Mouse (Mus musculus) hindbrain, embryonic 16.5 days (tissue): ENCODE data around the gene Sorbs2. TPM values are rescaled to one million over a fixed set of nuclear protein-coding genes. Genes with fewer than 3 reads are reported as not detected.

ENCODE experiments used
- ATAC-seq: fragments of 200-750 bp; cut with Nextera tagmentation; 2 replicates; pipeline ENCODE4 v1.8.0; 2017; ENCODE audit warnings: moderate TSS enrichment, moderate library complexity
- H3K27ac ChIP-seq: fragments of 300-500 bp; sonication (generic); 2 replicates; pipeline ENCODE4 v1.5.1; 2014; ENCODE audit warnings: low read depth, mild to moderate bottlenecking, control low read depth, low read length, moderate library complexity
- H3K27me3 ChIP-seq: fragments of 300-500 bp; sonication (generic); replicated peaks from 2 replicates; pipeline ENCODE4 v1.6.1; 2014; ENCODE audit warnings: low read length; ENCODE audit not compliant: control insufficient read depth, insufficient read depth
- H3K36me3 ChIP-seq: fragments of 300-500 bp; sonication (generic); 2 replicates; pipeline ENCODE4 v1.6.1; 2014; ENCODE audit warnings: mild to moderate bottlenecking, low read length, moderate library complexity, mixed read lengths; ENCODE audit not compliant: control insufficient read depth, insufficient read depth
- H3K4me1 ChIP-seq: fragments of 300-500 bp; sonication (generic); 2 replicates; pipeline ENCODE4 v1.6.1; 2014; ENCODE audit warnings: low read depth, low read length; ENCODE audit not compliant: control insufficient read depth, insufficient read depth
- H3K4me2 ChIP-seq: fragments of 300-500 bp; sonication (generic); 2 replicates; pipeline ENCODE4 v1.6.1; 2014; ENCODE audit warnings: mild to moderate bottlenecking, low read length, control low read depth, moderate library complexity
- H3K4me3 ChIP-seq: fragments of 300-500 bp; sonication (generic); 2 replicates; pipeline ENCODE4 v1.5.1; 2014; ENCODE audit warnings: mild to moderate bottlenecking, low read length, control low read depth, moderate library complexity
- H3K9ac ChIP-seq: fragments of 300-500 bp; sonication (generic); 2 replicates; pipeline ENCODE4 v1.6.1; 2014; ENCODE audit warnings: low read depth, mild to moderate bottlenecking, control low read depth, low read length, moderate library complexity
- H3K9me3 ChIP-seq: fragments of 300-500 bp; sonication (generic); 2 replicates; pipeline ENCODE4 v1.6.1; 2014; ENCODE audit warnings: mild to moderate bottlenecking, low read length, moderate library complexity; ENCODE audit not compliant: control insufficient read depth
- WGBS: fragments of 180-500 bp; shearing (Covaris S2); extraction: QIAGEN DNeasy Blood & Tissue Kit; methylation state at CpG from one replicate; pipeline ENCODE4 v1.1.7; 2014; 5-methylcytosine and 5-hydroxymethylcytosine counted together
- polyA plus RNA-seq: library from polyadenylated mRNA; unstranded; fragments of >200 nt; fragmentation: Nextera tagmentation; extraction: Ambion mirVana; gene quantifications from 2 replicates; pipeline ENCODE4 v1.2.1, GENCODE M21; 2015

Gene Sorbs2
- polyA plus RNA-seq, 1 experiment from 2014 or later, result 40.8 TPM

DNA sequence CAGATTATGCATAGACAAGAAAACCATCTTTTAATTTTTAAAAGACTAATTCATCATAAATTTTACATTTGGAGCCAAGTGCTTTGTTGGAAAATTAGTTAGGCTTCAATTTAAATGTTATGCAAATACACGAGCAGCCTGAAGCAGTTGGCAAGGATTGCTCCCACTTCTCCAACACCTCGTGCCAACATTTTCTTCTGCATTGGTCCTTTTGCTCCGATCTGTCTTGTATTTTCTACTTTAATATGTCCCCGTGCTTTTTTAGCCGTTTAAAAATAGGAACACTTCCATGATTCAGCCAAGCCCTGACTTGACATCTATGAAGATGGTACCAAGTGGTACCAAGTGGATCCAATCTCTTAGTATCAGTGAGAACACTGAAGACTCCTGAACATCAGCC, 50.8 kb downstream of the Sorbs2 start:
- peaks cover 12% of the 10 kb centered on the region for H3K4me1 ChIP-seq
- H3K9ac ChIP-seq, result no peak overlapping the region
- H3K27ac ChIP-seq, result no peak overlapping the region
- H3K4me2 ChIP-seq, result no peak overlapping the region
- H3K9me3 ChIP-seq, result no peaks in the 10 kb centered on the region
- ATAC-seq, result no peak
- WGBS, result 40% methylated on average over 5 of the region's 5 CpGs
- H3K4me3 ChIP-seq, result no peak overlapping the region
- no peaks in the 10 kb centered on the region for H3K36me3 ChIP-seq
- H3K27me3 ChIP-seq, result no peaks in the 10 kb centered on the region

- no peak overlapping the region for H3K4me2 ChIP-seq
- no peaks in the 10 kb centered on the region for H3K36me3 ChIP-seq
- no peak overlapping the region for H3K4me3 ChIP-seq
- no peaks in the 10 kb centered on the region for H3K27me3 ChIP-seq
- WGBS, result 74% methylated on average over 6 of the region's 6 CpGs
- no peak overlapping the region for H3K9ac ChIP-seq
- H3K27ac ChIP-seq, result no peak overlapping the region
- ATAC-seq, result no peak
- H3K9me3 ChIP-seq, result no peaks in the 10 kb centered on the region
- peaks cover 12% of the 10 kb centered on the region for H3K4me1 ChIP-seq
Observed at GRCm38 (mm10) chr8:45559176-45559820, 51.7 kb downstream of the Sorbs2 start.

DNA sequence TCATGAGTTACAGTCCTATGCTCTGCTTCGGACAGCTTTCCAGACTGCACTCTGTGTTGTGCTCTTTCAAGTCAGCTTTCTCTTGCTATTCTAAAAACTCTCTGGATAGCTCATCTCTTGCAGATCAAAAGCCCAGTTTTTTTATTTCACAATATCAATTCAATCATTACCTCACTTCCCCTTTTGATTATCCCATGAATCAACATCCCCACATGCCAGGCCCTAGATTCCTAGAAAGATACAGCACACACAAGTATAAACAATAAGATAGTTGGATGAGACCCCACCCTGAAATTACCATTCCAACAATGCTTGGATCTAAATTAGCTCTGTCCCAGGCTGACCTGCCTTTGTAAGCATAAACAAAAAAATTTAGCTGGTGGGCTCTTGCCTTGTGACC, 57.6 kb downstream of the Sorbs2 start:
- Histone ChIP-seq H3K4me2 (no peak overlapping the region), H3K4me3 (no peak overlapping the region), H3K36me3 (no peaks in the 10 kb centered on the region), H3K9ac (no peak overlapping the region), H3K27me3 (no peaks in the 10 kb centered on the region), H3K27ac (no peak overlapping the region), H3K9me3 (peaks cover 11% of the 10 kb centered on the region), H3K4me1 (peaks cover 5% of the 10 kb centered on the region; the same call in 1 of the 2 replicates)
- ATAC-seq, result no peak
- 88% methylated on average over 1 of the region's 1 CpGs for WGBS

- Histone ChIP-seq H3K4me2 (no peak overlapping the region), H3K36me3 (no peaks in the 10 kb centered on the region), H3K9me3 (peaks cover 11% of the 10 kb centered on the region), H3K9ac (no peak overlapping the region), H3K27me3 (no peaks in the 10 kb centered on the region), H3K4me3 (no peak overlapping the region), H3K4me1 (no peaks in the 10 kb centered on the region), H3K27ac (no peak overlapping the region)
- ATAC-seq, result no peak
- WGBS, result 72% methylated on average over 4 of the region's 4 CpGs
Observed at GRCm38 (mm10) chr8:45570117-45570516, 62.5 kb downstream of the Sorbs2 start.

GRCm38 (mm10) chr8:45579714-45580543, 72.3 kb downstream of the Sorbs2 start:
- H3K4me1 ChIP-seq, result no peaks in the 10 kb centered on the region
- no peak overlapping the region for H3K9ac ChIP-seq
- no peak overlapping the region for H3K27ac ChIP-seq
- H3K27me3 ChIP-seq, result no peaks in the 10 kb centered on the region
- no peak overlapping the region for H3K4me3 ChIP-seq
- no peak; the same call in 1 of the 2 replicates for ATAC-seq
- H3K4me2 ChIP-seq, result no peak overlapping the region
- 83% methylated on average over 7 of the region's 7 CpGs for WGBS
- H3K36me3 ChIP-seq, result no peaks in the 10 kb centered on the region
- no peaks in the 10 kb centered on the region for H3K9me3 ChIP-seq

- H3K9ac ChIP-seq, result no peak overlapping the region
- no peak overlapping the region for H3K4me3 ChIP-seq
- H3K4me2 ChIP-seq, result no peak overlapping the region
- H3K36me3 ChIP-seq, result no peaks in the 10 kb centered on the region
- no peaks in the 10 kb centered on the region for H3K9me3 ChIP-seq
- no peak overlapping the region for H3K27ac ChIP-seq
- no peaks in the 10 kb centered on the region for H3K4me1 ChIP-seq
- no peaks in the 10 kb centered on the region for H3K27me3 ChIP-seq
- WGBS, result 68% methylated on average over 3 of the region's 3 CpGs
- ATAC-seq, result no peak; the same call in 1 of the 2 replicates
Observed at GRCm38 (mm10) chr8:45580544-45580866, 72.9 kb downstream of the Sorbs2 start.

- Histone ChIP-seq H3K4me1 (no peaks in the 10 kb centered on the region), H3K27me3 (no peaks in the 10 kb centered on the region), H3K27ac (no peak overlapping the region), H3K4me3 (no peak overlapping the region), H3K9me3 (no peaks in the 10 kb centered on the region), H3K36me3 (no peaks in the 10 kb centered on the region), H3K9ac (no peak overlapping the region), H3K4me2 (no peak overlapping the region)
- whole genome bisulfite sequencing, result 91% methylated on average over 1 of the region's 1 CpGs
- no peak for ATAC-seq
Observed at GRCm38 (mm10) chr8:45583856-45584255, 76.3 kb downstream of the Sorbs2 start.

DNA sequence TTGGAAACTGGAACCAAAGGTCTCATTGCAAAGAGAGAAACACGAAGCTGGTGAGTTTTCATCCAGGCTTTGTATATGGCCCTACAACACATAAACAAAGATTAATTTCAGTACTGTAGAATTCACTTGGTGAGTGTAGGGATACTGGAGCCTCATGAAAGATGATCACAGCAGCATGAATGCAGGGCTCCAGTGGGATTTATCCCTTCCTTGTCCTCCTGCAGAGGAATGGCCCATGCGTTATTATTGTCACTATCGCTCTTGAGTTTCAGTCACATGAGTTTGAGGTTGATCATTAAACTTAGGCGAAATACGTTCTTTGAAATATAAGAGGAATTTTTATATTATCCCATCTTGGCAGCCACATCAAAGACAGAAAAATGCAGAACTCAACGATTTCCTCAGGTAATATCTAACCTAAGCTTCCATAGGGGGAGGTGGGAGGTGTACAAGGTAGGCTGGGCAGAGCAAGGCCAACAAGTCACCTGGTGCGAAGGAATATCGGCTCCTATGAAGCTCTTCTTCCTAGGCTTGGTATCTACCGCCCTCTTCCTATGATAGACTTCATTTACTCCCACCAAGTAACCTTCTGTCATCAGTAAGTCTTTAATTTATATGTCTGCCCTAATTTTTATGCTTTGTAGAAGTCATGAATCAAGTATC, 76.9 kb downstream of the Sorbs2 start:
- Histone ChIP-seq H3K4me3 (no peak overlapping the region), H3K27me3 (no peaks in the 10 kb centered on the region), H3K4me1 (no peaks in the 10 kb centered on the region), H3K27ac (no peak overlapping the region), H3K9me3 (no peaks in the 10 kb centered on the region), H3K9ac (no peak overlapping the region), H3K4me2 (no peak overlapping the region), H3K36me3 (no peaks in the 10 kb centered on the region)
- no peak for ATAC-seq
- 95% methylated on average over 9 of the region's 9 CpGs for WGBS

GRCm38 (mm10) chr8:45585158-45585557, 77.6 kb downstream of the Sorbs2 start:
- Histone ChIP-seq H3K4me2 (no peak overlapping the region), H3K36me3 (no peaks in the 10 kb centered on the region), H3K27ac (no peak overlapping the region), H3K9ac (no peak overlapping the region), H3K9me3 (no peaks in the 10 kb centered on the region), H3K4me3 (no peak overlapping the region), H3K4me1 (no peaks in the 10 kb centered on the region), H3K27me3 (no peaks in the 10 kb centered on the region)
- ATAC-seq, result no peak
- WGBS, result 62% methylated on average over 4 of the region's 4 CpGs
